Mouse (Mus musculus) urinary bladder, adult 2 months (tissue): ENCODE results near the gene Vps35l. TPM values are rescaled to one million over a fixed set of nuclear protein-coding genes. Genes with fewer than 3 reads are reported as not detected.

Experiments
- DNase-seq: peaks from one replicate; pipeline ENCODE4 v3.0.0; 2022; ENCODE audit warnings: low spot score
- polyA plus RNA-seq: library from polyadenylated mRNA; depleted of rRNA; stranded (reverse); fragments of >200 nt; gene quantifications from 2 replicates; pipeline ENCODE4 v1.2.3, GENCODE M21; 2012

The Vps35l gene
- polyA plus RNA-seq, 1 experiment, result 48.9 TPM

DNA sequence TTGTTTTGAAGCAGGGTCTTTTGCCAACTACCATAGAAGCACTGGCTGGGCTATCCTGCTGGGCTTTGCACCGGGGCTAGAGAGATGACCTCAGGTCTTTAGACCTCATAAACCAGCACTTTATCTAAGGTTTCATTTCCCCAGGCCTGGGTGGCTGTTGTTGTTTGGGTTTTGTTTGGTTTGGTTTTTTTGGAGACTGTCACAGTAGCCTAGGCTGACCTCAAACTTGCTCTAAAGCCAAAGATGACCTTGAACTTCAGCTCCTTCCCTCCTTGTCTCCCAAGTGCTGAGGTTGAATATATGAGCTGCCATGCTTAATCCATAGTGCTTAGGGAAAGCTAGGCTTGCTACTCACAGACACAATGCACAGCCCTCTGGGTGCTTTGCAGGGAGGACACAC lies 79.6 kb downstream of the Vps35l start:
- DNase-seq, result no peak

DNA sequence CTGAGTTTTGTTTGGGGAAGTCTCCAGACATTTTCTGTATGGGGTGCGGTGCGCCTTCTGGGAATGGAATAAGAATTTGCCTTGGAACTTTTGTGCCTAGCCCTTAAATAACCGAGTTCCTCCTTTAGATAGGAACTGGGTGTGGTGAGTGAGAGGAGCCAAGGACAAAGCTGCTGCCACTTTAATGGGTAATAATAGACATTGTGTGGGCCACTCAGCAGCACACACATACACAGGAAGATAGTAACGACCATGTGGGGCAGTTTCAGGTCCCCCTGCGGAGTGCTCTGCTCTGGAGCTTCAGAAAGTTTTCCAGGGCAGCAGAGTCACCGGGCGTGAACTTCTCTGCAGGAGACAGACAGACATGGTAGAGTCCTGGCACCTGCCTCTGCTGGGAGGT lies 81.3 kb downstream of the Vps35l start:
- no peak for DNase-seq

DNA sequence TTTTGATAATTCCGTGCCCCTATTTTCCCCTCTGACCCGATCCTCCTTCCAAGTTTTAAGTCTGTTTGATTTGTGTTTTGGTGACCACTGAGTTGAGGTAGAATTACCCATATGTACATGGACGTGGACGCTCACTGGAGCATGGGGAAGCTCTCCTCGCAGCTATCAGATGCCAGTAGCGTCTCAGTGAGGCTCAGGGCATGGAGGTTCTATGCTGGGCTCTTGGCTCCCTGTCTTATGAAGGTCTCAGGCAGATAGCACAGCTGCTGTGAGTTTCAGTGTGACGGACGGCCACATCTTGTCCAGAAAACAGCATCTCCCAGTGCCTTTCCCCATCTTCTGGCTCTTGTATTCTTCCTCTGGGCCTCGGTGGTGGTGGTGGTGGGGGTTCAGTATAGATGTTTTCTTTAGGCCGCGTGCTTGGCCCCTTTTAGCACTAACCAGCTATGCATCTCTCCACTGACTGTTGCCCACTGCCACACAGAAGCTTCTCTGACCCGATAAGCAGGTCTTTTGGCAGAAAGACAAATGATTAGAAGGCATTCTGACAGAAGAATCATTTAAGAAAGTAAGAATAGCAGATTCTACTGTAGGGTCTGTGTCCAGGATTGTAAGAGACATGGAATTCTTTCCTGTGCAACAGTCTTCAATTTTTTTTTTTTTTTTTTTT lies 82.0 kb downstream of the Vps35l start:
- DNase-seq, result no peak

DNA sequence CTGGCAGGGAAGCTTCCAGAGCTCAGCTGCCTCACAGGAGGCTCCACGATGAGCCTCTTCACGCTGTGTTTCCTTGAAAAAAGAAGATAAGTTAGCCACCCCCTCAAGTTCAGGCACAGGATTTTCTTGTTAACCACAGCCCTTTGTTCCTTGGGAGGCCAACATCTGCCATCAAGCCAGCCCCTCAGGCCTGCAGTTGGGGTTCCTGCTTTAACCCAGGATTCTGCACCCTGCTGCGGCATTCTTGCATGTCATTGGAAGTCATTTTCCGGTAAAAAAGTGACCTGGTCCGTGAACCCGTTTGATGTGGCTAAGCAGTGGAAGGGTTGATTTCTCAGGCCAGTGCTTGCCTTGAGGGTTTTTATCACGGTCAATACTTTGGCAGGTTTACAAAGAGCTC lies 84.4 kb downstream of the Vps35l start:
- no peak for DNase-seq

DNA sequence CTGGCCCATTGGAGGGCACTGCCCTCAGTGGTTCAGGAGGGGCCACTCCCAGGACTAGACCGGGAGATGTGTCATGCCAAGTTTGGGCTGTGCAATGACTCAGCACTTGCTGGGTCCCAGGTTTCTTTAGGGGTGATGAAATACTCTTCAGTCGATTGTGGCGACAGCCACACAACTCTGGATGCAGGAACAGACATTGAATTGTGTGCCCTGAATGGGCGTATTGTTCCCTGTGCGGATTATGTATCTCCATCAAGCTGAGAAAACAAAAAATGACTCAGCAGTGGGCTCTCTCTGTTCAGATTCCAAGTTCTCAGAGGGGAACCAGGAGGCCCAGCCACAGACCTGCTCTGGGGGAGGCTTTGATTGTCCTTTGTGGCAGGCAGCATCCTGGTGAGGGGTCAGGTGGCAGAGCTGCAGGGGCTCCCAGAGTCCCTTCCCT lies 88.0 kb downstream of the Vps35l start:
- DNase-seq, result no peak

DNA sequence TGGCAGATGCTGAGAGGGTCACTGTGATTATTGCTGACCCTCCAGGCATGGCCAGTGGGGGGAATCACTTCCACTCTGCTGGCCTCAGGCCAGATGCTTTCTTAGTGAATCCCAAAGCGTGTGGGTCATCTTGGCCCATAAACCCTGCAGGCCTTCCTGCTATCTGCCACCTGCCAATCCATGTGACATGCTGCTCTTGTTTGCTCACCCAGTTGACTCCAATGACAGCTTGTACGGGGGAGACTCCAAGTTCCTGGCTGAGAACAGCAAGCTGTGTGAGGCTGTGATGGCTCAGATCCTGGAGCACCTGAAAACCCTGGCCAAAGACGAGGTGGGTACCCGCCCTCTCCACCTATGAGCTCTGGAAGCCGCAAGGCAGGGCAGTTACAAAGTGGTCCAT lies 97.9 kb downstream of the Vps35l start:
- DNase-seq, result no peak

DNA sequence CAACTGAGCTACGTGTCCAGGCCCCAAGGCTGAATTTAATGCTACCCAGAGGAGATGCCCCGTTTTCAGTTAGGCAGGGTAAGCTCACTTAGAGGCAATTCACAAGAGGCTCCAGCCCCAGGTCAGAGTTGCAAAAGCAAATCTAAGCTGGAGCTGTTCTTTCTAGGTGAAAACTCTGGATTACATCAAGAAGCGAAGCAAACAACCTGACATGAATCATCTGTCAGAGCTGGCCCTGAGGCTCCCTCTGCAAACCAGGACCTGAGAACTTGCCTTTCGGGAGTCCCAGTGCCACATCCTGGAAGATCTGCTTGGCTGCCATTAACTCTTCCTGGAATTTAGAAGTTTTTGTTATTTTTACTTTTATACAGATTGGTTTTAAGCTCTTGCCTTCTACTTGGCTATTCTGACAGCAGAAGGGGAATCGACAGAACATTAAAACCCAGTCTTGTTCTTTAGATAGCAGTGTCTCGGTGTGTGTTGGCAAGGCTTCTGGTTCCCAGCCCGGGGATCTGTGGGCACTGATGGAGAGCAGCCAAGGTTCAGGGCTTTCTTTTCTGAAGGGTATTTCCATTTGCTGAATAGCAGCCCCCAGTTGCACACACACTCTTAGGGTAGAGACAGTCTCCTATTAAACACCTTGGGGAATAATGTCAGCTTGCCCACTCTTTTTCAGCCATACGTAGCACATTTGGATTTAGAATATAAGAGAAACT lies 101.2 kb downstream of the Vps35l start:
- no peak for DNase-seq

DNA sequence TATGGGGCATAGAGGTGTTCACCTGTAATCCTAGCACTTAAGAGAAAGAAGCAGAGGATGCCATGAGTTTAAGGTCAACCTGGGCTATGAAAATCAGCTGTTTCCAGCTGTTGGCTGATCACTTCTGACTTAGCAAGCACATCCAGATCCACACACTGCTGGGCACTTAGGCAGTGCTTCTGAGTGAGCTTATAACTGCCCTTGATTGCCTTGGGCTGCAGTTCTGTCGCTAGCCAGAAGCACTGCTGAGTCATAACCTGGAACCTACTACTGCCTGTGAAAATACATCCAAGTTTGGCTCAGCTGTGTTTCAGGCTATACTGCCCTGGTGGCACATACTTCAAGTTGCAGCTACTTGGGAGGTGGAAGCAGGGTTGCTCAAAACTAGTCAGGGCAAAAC lies 101.8 kb downstream of the Vps35l start:
- DNase-seq, result no peak

DNA sequence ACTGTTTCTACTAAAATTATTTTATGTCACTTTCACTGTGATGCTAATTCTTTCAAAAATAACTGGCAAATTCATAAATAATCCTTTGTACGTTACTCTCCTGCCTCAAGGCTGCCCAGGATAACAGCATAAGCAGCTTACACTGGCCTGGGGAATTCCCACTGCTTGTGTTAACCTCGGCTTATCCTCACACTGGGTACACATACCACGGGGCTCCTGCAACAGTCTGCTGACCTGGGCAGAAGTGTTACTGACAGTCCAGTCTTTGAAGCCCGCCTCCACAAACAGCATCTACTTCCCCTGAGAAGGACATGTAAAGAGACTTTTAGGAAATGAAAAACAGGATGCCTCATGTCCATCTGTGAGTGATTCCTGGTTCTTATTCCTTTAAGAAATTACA lies 102.9 kb downstream of the Vps35l start:
- DNase-seq, result no peak

DNA sequence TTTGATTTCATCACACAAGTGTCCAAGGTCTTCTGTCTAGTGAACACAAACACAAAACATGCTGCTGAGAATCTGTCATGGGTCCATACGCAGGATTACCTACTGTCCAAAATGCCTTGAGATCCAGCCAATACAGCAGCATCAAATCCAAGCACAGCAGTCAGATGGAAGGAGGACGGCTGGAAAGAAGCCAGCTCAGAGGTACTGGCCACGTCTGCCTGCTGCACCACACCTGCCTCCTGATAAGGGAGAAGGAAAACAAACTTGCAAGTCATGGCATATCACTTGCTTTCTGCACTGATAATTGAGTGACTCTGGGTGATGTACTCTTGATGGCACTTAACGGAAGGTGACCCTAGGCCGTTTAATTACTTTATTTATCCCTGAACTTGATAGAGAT lies 105.1 kb downstream of the Vps35l start:
- DNase-seq, result no peak

DNA sequence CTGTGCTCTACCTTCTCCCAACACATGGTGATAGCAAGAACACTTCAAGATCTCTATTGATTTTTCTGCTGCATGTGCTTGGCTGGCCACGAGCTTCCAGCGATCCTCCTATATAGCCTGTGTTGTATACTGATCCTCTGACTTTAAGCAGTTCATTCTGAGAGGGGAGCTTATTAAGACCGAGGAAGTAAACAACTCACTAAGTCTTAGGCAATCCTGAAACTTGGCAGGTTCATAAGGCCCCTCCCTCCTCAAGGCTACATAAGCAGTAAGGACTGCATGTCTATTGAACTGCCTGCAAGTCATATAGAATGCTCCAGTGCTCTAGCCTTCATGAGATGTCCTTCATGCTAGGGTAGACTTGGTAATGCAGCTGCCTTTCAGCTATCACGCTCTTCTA lies 106.3 kb downstream of the Vps35l start:
- no peak for DNase-seq

DNA sequence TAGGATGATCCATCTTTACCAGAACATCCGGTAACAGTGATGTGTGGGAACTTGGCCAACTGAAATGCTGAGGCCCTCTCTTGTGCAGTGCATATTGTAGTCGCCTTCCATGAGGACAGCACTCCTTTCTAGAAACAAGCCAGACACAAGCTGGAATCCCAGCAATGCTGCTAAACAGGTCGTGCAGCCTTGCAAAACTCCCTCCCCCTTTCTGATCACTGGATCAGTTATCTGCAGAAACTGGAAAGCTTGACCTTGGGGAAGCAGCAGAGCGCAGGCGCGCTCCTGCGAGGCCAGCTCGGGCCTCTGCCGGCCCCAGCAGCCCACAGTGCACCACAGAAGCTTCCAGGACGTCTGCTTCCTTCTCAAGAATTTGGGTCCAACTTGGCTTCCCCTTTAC lies 108.8 kb downstream of the Vps35l start:
- DNase-seq, result no peak

DNA sequence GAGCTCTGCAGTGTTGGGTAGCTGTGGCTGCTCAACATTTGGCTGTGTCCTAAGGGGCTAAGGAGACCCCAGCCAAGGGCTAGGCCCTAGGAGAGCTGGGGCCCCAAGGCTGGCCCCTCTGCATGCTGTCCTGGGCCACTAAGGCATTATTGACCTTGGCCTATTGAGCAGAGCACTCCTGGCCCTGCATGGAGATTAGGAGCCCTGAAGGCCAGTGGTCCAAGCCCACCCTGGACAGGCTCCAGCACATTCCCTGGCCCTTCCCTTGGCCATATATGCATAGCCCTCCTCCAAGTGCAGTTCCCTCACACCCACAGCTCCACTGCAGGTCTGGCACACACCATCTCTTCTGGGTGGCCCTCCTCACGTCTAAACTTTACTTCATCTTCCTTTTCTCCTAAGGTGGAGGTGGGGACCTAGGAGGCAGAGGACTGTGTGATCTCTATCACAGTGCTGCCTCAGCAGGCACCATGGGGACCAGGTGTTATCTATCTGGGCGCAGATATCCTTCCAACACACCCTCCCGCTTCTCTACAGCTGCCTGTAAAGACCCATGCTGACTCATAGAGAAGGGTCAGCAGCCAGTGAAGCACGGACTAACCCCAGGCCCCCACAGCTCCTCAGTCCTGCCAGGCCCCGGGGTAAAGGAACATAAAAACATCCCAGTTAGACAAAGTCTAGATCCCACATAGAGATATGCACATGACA lies 109.7 kb downstream of the Vps35l start:
- no peak for DNase-seq

DNA sequence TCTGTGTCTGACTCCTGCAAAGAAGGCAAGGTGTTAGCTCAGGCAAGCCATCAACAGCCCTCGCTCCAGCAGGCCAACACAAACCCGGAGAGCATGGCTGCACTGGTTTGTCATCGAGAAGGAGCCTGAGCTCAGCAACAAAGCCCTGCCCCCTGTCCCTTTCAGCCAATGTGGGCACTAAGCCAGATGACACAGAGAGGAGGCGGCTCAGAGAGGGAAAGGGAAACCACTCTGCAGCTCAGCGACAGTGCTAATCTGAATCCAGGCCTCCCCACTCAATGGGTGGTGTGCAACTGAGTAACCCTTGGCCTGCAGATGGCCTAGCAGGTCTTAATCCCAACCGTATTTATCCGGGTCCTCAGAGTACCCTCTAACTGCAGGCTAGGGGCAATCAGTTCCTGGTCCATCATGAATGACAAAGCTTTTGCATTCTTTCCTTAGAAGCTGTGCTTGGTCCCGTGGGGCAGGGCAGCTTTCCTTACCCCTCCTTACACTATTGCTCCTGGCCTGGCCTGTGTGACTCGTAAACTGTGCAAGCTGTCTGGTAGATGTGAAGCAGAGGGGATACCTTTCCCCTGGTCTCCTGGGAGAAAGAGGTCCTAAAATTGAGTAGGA lies 110.8 kb downstream of the Vps35l start:
- DNase-seq, result no peak

DNA sequence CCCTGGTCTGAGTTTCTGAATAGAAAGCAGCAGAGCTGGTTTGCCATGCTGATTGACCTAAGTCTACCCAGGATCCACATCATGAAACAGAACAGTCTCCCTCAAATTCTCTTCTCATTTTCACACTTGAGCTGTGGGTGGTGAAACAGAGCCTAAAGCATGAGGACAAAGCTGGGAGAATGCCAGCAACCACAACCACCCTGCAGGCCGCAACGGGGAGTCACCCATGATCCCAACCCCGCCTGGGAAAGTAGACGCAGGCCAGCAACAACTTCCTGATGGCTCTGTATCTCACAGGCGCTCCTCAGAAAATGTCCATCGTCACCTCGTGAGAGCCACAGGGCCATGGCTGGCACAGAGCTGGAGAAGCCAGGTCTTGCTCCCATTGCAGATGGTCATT lies 111.5 kb downstream of the Vps35l start:
- no peak for DNase-seq

DNA sequence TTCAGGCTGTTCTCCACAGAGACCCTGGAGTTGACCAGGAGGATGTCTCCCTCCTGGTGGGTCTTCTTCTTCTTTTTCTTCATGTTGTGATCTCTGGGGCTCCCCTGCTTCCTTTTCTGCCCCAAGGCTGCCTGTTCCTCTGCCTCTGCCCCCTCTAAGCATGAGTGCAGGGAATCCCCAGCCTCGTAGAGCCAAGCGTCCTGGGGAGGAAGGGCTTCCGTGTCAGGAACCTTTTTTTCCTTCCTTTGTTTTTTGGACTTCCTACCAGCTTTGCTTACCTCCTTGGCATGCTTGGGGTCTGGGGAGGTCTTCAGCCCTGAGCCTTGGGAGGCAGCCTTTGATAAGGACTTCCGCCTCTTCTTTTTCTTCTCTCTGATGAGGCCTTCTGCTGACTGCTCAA lies 112.6 kb downstream of the Vps35l start:
- no peak for DNase-seq

DNA sequence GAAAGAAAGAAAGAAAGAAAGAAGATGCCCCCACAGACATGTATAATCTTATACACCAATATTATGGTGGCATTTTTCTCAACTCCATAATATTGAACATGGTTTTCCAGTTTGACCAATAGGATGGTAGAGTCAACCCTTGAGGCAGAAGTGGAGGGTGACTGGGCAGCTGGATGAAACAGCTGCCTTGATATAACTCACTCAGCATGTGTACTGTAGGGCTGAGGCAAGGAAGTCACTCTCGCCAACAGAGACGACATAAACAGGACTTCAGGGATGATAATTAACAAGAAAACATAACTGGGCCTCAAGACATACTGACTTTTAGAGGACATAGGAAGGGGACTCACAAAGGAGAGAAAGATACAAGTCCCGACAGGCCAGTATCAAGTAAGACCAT lies 114.6 kb downstream of the Vps35l start:
- DNase-seq, result no peak

DNA sequence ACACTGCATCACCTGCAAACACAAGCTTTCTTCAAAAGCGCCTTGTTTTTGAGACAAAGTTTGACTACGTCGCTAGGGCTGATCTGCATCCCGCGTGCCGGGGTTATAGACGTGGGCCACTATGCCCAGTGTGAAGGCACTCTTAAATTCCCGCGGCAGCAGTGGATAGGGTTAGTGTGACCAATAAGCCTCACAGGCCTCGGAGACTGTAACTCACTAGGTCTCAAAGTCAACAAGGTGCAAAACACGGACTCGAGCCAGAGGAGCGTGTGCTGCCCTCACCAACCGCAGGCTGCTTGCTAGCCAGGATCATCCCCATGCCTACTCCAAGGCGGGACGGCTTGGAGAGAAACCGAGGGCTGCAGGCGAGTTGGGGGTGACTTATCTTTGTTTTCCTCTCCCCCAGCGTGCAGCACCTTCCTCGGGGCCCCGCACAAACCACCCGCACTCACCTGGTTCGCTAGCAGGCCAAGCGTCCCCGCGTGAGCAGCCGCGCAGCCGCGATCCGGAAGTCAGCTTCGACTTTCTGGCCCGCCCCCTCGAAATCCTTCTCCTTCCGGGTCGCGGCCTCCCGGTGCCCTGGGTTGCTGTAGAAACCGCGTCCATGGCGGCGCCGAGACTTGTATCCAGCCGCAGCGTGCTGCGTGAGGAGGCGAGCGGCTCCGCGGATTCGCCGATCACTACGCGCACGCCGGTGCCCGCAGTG lies 115.3 kb downstream of the Vps35l start, which contains the start of gene Iqck:
Gene Iqck (plus strand): TSS at position 582 of the 706 bp plus-strand sequence.
- DNase-seq, result peak; percentile 92

DNA sequence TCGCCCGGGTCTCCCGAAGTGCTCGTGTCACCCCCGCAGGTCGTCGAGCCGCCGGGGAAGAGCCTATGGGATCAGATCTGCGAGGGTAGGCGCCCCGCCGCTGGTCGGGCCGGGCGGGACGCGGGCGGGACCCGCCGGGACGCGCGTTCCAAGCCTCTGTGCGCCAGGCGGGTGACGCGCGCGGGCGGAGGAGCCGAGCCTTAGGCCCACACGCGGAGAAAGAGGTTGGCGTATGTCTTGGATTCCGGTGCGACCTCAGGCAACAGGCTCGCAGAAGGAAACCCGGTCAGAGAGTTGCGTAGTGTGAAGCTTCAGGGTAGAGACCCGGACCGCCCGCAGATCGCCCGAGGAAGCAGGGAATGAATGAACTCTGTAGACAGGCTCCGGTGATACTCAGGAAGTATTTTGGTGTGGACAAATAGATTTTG lies 115.9 kb downstream of the Vps35l start, which contains the start of gene Knop1:
Gene Knop1 (minus strand): TSS at position 378 of the 428 bp plus-strand sequence.
- no peak for DNase-seq

DNA sequence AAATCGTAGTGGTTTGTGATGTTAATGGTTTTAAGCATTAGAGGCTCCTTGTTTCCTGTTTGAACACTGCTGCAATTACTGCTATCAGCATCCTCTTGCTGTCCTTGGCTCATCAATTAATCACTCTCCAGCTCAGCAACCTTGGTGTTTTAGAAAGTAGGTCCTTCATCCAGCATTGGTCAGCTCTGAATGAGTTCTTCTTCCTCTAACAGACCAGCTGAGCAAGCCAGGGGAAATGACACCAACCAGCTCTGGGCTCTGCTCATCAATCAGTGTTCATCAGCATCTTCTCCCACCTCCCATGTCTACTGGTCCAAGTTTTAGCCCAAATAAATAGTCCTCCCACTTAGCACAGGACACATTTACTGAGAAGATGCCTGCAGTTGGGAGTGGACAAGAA lies 118.6 kb downstream of the Vps35l start:
- DNase-seq, result no peak

DNA sequence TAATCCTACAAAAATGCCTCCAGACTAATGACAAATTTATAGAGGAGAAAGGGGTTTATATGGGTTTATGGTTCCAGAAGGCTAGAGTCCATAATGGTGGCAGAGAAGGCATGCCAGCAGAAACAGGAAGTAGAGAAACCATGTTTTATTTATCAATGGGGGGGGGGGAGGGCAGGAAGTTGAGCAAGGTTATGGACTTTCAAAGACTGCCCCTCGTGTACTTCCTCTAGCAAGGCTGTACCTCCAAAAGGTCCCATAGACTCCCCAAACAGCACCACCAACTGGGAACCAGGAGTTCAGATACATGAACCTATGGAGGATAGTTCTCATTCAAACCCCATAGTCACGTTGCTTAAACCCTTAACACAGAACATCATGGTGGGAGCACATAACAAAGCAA lies 125.3 kb downstream of the Vps35l start:
- no peak for DNase-seq
